In genomic region chr12:112518105-112518504, GRCm38 (mm10) we compare ENCODE assay signal across 11 mouse cellular contexts. TPM values are rescaled to one million over a fixed set of nuclear protein-coding genes. Genes with fewer than 3 reads are reported as not detected.
DNase-seq lines count a peak whose midpoint lies in the region; ATAC-seq lines count a peak whose summit lies in the region.
"Had no signal": no experiment of that assay in that cellular context is flagged by ENCODE, and none has a peak within 500 bp of the region (broad histone marks: within the 10 kb centered on the region; RNA-seq: fewer than 3 reads in every experiment).

No protein-coding gene starts in this region.

- no peaks in the 10 kb centered on the region for H3K36me3 ChIP-seq in forebrain, embryonic 10.5 days (replicated peaks)
- H3K36me3 ChIP-seq in forebrain, embryonic 12.5 days (replicated peaks) = no peaks in the 10 kb centered on the region
- H3K36me3 ChIP-seq in forebrain, embryonic 14.5 days (ENCODE audit: control insufficient read depth, insufficient read depth, low read length) = no peaks in the 10 kb centered on the region
- H3K36me3 ChIP-seq in liver, embryonic 12.5 days = no peaks in the 10 kb centered on the region
- H3K36me3 ChIP-seq: limb, embryonic 12.5 days; midbrain, embryonic 12.5 days had no signal

- 0 out of 2 replicates have a peak, but pooled peaks cover 9% of the 10 kb centered on the region for H3K27me3 ChIP-seq in forebrain, embryonic 10.5 days (ENCODE audit: poor library complexity, severe bottlenecking)
- H3K27me3 ChIP-seq in forebrain, embryonic 12.5 days = peaks cover 9% of the 10 kb centered on the region; the same call in 1 of the 2 replicates
- no peaks in the 10 kb centered on the region for H3K27me3 ChIP-seq in forebrain, embryonic 14.5 days (replicated peaks; ENCODE audit: control insufficient read depth, insufficient read depth, low read length)
- H3K27me3 ChIP-seq in liver, embryonic 12.5 days (replicated peaks) = peaks cover 10% of the 10 kb centered on the region; the same call in 1 of the 2 replicates
- H3K27me3 ChIP-seq: limb, embryonic 12.5 days had no signal

- no peak overlapping the region for H3K9ac ChIP-seq in forebrain, embryonic 12.5 days
- no peak overlapping the region for H3K9ac ChIP-seq in forebrain, embryonic 14.5 days (ENCODE audit: low read length)
- H3K9ac ChIP-seq in liver, embryonic 12.5 days = no peak overlapping the region
- H3K9ac ChIP-seq: limb, embryonic 12.5 days; midbrain, embryonic 12.5 days had no signal

- ATAC-seq in forebrain, embryonic 12.5 days (ENCODE audit: low FRiP score) = no peak
- peak; percentile 26; the same call in 1 of the 2 replicates for ATAC-seq in forebrain, embryonic 14.5 days
- ATAC-seq in liver, embryonic 12.5 days = peak; percentile 81

- H3K27ac ChIP-seq in forebrain, embryonic 10.5 days = 0 out of 2 replicates have a peak overlapping the region, but pooled peaks have one; percentile 46
- no peak overlapping the region for H3K27ac ChIP-seq in forebrain, embryonic 12.5 days
- no peak overlapping the region; the same call in 1 of the 2 replicates for H3K27ac ChIP-seq in forebrain, embryonic 14.5 days (ENCODE audit: low read depth, low read length)
- H3K27ac ChIP-seq in liver, embryonic 12.5 days = 0 out of 2 replicates have a peak overlapping the region, but pooled peaks have one; percentile 4
- H3K27ac ChIP-seq: limb, embryonic 12.5 days had no signal

- no peak for DNase-seq in forebrain, embryonic 10.5 days (ENCODE audit: extremely low spot score, low spot score)
- DNase-seq in 3T3-L1 (ENCODE audit: low read depth, low spot score) = peak; percentile 39
- DNase-seq in forebrain, embryonic 14.5 days (ENCODE audit: low spot score) = no peak
- DNase-seq in urinary bladder, postnatal 4 days (ENCODE audit: low spot score in 2 of 2) = no peak
- no peak for DNase-seq in frontal cortex, postnatal 36 days (ENCODE audit: low spot score in 2 of 2)
- no peak for DNase-seq in kidney, postnatal 4 days
- DNase-seq: kidney, adult 11 months had no signal

- H3K4me2 ChIP-seq in forebrain, embryonic 12.5 days = no peak overlapping the region
- H3K4me2 ChIP-seq in forebrain, embryonic 14.5 days (ENCODE audit: low read length) = no peak overlapping the region
- H3K4me2 ChIP-seq in liver, embryonic 12.5 days = no peak overlapping the region
- H3K4me2 ChIP-seq: limb, embryonic 12.5 days had no signal

- no peak overlapping the region for H3K4me3 ChIP-seq in forebrain, embryonic 10.5 days
- H3K4me3 ChIP-seq in forebrain, embryonic 12.5 days (replicated peaks) = no peak overlapping the region
- no peak overlapping the region for H3K4me3 ChIP-seq in forebrain, embryonic 14.5 days (ENCODE audit: low read depth, low read length)
- no peak overlapping the region for H3K4me3 ChIP-seq in liver, embryonic 12.5 days
- H3K4me3 ChIP-seq: limb, embryonic 12.5 days; midbrain, embryonic 12.5 days had no signal

- H3K9me3 ChIP-seq in forebrain, embryonic 10.5 days = no peaks in the 10 kb centered on the region
- no peaks in the 10 kb centered on the region for H3K9me3 ChIP-seq in forebrain, embryonic 12.5 days
- H3K9me3 ChIP-seq in forebrain, embryonic 14.5 days (replicated peaks; ENCODE audit: control insufficient read depth, low read length) = no peaks in the 10 kb centered on the region
- H3K9me3 ChIP-seq in liver, embryonic 12.5 days (replicated peaks) = no peaks in the 10 kb centered on the region
- H3K9me3 ChIP-seq: limb, embryonic 12.5 days; midbrain, embryonic 12.5 days had no signal

- peaks cover 31% of the 10 kb centered on the region for H3K4me1 ChIP-seq in forebrain, embryonic 10.5 days
- H3K4me1 ChIP-seq in forebrain, embryonic 12.5 days = peaks cover 26% of the 10 kb centered on the region
- peaks cover 15% of the 10 kb centered on the region for H3K4me1 ChIP-seq in forebrain, embryonic 14.5 days (ENCODE audit: control insufficient read depth, insufficient read depth, low read length)
- H3K4me1 ChIP-seq in liver, embryonic 12.5 days = peaks cover 27% of the 10 kb centered on the region

- 67% methylated on average over 4 of the region's 4 CpGs for WGBS in forebrain, embryonic 10.5 days
- 47% methylated on average over 4 of the region's 4 CpGs for WGBS in forebrain, embryonic 12.5 days
- 55% methylated on average over 4 of the region's 4 CpGs for WGBS in forebrain, embryonic 14.5 days
- 16% methylated on average over 4 of the region's 4 CpGs for WGBS in liver, embryonic 12.5 days (ENCODE audit: insufficient replicate concordance)

RNA-seq across cellular contexts. Expression of gene Tmem179, which starts 1.6 kb away (rescaled TPM):
- 0.55 and 0.89 TPM in 2 replicates for polyA plus RNA-seq in forebrain, embryonic 10.5 days (2016; fragmentation: Nextera tagmentation; extraction: Ambion mirVana)
- 10.7 and 11.5 TPM in 2 replicates for polyA plus RNA-seq in forebrain, embryonic 12.5 days (2016; fragmentation: Nextera tagmentation; extraction: Ambion mirVana)
- 40.0 and 49.0 TPM in 2 replicates for polyA plus RNA-seq in forebrain, embryonic 14.5 days (2014; fragmentation: Nextera tagmentation; extraction: Ambion mirVana)
- 0.31 and 0.38 TPM in 2 replicates for polyA plus RNA-seq in liver, embryonic 12.5 days (2016; fragmentation: Nextera tagmentation; extraction: Ambion mirVana)

RNA-seq across cellular contexts. Expression of gene A530016L24Rik, which starts 28.9 kb away (rescaled TPM):
- not detected in 2 replicates for polyA plus RNA-seq in forebrain, embryonic 10.5 days (2016; fragmentation: Nextera tagmentation; extraction: Ambion mirVana)
- polyA plus RNA-seq in forebrain, embryonic 12.5 days (2016; fragmentation: Nextera tagmentation; extraction: Ambion mirVana) = not detected in 2 replicates
- 0.09 and 0.12 TPM in 2 replicates for polyA plus RNA-seq in forebrain, embryonic 14.5 days (2014; fragmentation: Nextera tagmentation; extraction: Ambion mirVana)
- polyA plus RNA-seq in liver, embryonic 12.5 days (2016; fragmentation: Nextera tagmentation; extraction: Ambion mirVana) = not detected in 2 replicates
- polyA plus RNA-seq: limb, embryonic 12.5 days; midbrain, embryonic 12.5 days had no signal

Comparison
In these comparisons a context has a peak if more than half of its experiments do, and no peak if none do; other contexts are left out.
1. H3K27ac ChIP-seq: peak in forebrain, embryonic 10.5 days (single experiment) and liver, embryonic 12.5 days (single experiment); none in forebrain, embryonic 12.5 days (single experiment) and forebrain, embryonic 14.5 days (single experiment).